Mouse (Mus musculus): Measurements from ENCODE around the gene Cyfip2. TPM values are rescaled to one million over a fixed set of nuclear protein-coding genes. Genes with fewer than 3 reads are reported as not detected.

Gene Cyfip2
- 6.5 and 7.8 TPM in 2 replicates for polyA plus RNA-seq (2015; fragmentation: Nextera tagmentation; extraction: Ambion mirVana)

DNA sequence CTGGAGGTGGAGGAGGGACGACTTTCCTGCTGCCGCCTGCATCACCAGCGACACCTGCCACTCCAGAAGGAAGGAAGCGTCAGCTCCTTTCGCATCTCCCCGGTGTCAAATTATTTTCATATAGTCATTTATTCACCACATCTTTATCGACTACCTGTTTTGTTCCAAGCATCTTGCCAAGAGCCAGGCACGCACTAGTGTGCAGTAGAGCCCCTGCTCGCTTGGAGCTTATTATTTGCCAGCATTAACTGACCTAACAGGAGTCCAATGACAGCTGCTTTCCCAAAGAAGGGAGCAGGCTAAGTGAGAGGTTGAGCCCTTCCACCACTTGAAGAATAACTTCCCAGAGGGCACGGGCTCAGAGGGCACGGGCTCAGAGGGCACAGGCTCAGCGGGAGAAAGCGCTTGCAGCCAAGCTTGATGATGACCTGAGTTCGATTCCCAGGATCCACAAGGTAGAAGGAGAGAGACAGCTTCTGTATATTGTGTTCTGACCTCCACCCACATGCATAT is at the start of gene Cyfip2:
Cyfip2 (minus strand) TSS at position 337 of the 513 bp plus-strand sequence.
- WGBS: 7% methylated on average over 14 of the region's 14 CpGs
- H3K9ac ChIP-seq: peak within 1 kb of the TSS; percentile 47
- H3K4me1 ChIP-seq: peaks cover 15% of the 10 kb centered on the region
- H3K36me3 ChIP-seq: no peaks in the 10 kb centered on the region
- H3K4me3 ChIP-seq: peak within 1 kb of the TSS; percentile 59
- 0 out of 2 replicates have a peak within 1 kb of the TSS, but pooled peaks have one; percentile 3 for H3K27ac ChIP-seq
- H3K9me3 ChIP-seq: no peaks in the 10 kb centered on the region
- peaks cover 20% of the 10 kb centered on the region for H3K27me3 ChIP-seq
- ATAC-seq (ENCODE audit: borderline replicate concordance, extremely low read depth, low FRiP score, low TSS enrichment): no peak
- H3K4me2 ChIP-seq: peak within 1 kb of the TSS; percentile 94

DNA sequence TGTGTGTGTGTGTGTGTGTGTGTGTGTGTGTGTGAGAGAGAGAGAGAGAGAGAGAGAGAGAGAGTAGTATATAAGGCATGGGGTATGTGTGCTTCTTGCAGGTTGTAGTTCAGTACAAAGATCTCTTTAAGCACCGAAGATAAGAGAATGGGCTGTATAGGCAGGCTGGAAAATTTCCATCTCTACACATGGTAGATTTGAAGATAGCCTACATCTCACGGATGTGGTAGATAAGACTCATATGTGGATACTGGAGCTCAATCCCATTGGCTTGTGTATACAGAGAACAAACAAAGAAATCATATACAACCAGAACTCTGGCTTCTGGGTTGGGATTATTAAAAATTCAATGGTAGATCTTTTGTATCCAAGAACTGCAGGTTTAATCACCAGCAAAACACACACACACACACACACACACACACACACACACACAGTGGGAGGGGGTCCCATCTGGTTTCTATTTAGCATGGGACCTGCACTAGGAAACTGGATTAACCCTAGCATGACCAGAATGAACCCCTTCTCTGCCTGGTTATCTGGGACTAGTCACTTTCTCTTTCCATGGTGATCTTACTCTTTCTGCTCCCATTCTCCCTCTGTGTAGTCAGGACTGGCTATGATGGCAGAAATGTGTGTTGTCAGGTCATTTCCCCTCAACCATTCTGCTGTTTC is 48.5 kb upstream of the Cyfip2 start:
- H3K4me1 ChIP-seq: no peaks in the 10 kb centered on the region
- no peak for ATAC-seq (ENCODE audit: borderline replicate concordance, extremely low read depth, low FRiP score, low TSS enrichment)
- 68% methylated on average over 2 of the region's 2 CpGs for WGBS
- no peaks in the 10 kb centered on the region for H3K36me3 ChIP-seq
- no peak overlapping the region for H3K4me3 ChIP-seq
- no peaks in the 10 kb centered on the region for H3K27me3 ChIP-seq
- no peaks in the 10 kb centered on the region for H3K9me3 ChIP-seq
- H3K4me2 ChIP-seq: no peak overlapping the region
- no peak overlapping the region for H3K9ac ChIP-seq
- H3K27ac ChIP-seq: no peak overlapping the region

DNA sequence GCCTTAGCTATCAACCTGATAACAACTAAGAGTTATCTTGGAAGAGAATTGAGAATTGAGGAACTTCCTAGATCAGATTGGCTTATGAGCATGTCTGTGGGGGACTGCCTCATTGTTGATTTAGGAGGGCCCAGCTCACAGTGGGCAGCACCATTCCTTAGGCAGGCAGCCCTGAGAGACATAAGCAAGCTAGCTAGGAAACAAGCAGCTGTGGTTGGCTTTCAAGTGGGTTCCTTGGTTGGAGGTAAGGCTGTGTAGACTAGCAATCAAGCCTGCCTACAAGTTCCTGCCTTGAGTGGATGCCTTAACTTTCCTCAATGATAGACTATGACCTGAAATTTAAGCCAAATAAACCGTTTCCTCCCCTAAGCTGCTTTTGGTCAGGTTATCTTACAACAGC is 45.7 kb upstream of the Cyfip2 start:
- no peak for ATAC-seq (ENCODE audit: borderline replicate concordance, extremely low read depth, low FRiP score, low TSS enrichment)
- Histone ChIP-seq H3K9ac (no peak overlapping the region), H3K36me3 (no peaks in the 10 kb centered on the region), H3K27ac (no peak overlapping the region), H3K9me3 (no peaks in the 10 kb centered on the region), H3K4me3 (no peak overlapping the region), H3K4me1 (no peaks in the 10 kb centered on the region), H3K27me3 (no peaks in the 10 kb centered on the region), H3K4me2 (no peak overlapping the region)
- 43% methylated on average over 1 of the region's 1 CpGs for WGBS

DNA sequence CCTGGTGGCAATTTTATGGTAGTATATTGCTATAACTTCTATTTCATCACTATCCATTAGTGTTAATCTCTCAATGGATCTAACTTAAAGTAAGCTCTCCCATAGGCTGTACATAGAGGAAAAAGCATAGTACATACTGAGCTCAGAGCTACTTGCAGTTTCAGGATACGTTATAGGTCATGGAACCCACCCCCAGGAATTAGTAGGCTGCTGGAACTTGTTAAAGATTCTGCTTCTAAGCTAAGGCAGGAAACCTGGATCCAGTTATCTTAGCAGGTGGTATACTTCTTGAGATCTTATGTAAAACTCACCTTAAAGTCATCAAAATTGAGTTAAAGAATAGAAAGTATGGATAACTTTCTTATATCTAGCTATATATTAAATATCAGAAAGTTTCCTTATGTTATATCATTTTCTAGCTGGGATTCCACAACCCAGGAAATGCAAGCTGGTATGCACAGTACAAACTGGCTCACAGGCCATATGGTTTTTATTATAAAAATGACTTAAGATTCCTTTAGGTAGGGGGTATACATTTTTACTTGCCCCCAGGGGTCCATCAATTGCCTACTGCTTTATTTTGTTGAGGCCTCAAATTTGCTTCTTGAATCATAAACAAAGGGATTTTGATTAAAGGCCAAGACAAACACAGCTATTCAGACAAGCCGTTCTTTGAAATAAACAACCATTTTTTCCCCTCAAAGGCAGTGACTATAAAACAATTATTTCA is 37.2 kb upstream of the Cyfip2 start:
- Histone ChIP-seq H3K9me3 (no peaks in the 10 kb centered on the region), H3K9ac (no peak overlapping the region), H3K4me1 (no peaks in the 10 kb centered on the region), H3K4me3 (no peak overlapping the region), H3K27ac (no peak overlapping the region), H3K4me2 (no peak overlapping the region), H3K27me3 (no peaks in the 10 kb centered on the region), H3K36me3 (no peaks in the 10 kb centered on the region)
- WGBS: 44% methylated on average over 2 of the region's 2 CpGs
- ATAC-seq (ENCODE audit: borderline replicate concordance, extremely low read depth, low FRiP score, low TSS enrichment): no peak

DNA sequence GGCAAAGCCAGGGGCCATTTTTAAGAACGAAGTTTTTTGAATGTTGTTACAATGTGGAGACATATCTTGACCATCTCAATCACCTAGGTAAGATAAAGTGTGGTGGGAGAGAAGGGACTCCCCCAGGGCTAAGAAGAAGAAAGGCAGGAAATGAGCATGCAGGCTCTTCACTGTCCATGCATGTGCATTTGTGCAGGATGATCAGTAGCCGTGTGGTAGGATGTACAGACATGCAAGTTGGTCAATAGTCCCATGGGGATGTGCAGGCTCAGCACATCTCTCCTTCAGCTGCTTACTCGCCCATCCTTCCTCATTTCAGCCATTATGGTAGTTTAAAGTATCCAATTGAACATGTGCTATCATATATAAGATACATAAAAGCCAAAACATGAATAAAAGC is 35.8 kb upstream of the Cyfip2 start:
- no peak for ATAC-seq (ENCODE audit: borderline replicate concordance, extremely low read depth, low FRiP score, low TSS enrichment)
- Histone ChIP-seq H3K4me1 (no peaks in the 10 kb centered on the region), H3K9ac (no peak overlapping the region), H3K9me3 (no peaks in the 10 kb centered on the region), H3K4me3 (no peak overlapping the region), H3K36me3 (no peaks in the 10 kb centered on the region), H3K27ac (no peak overlapping the region), H3K27me3 (no peaks in the 10 kb centered on the region), H3K4me2 (no peak overlapping the region)
- 74% methylated on average over 3 of the region's 3 CpGs for WGBS

DNA sequence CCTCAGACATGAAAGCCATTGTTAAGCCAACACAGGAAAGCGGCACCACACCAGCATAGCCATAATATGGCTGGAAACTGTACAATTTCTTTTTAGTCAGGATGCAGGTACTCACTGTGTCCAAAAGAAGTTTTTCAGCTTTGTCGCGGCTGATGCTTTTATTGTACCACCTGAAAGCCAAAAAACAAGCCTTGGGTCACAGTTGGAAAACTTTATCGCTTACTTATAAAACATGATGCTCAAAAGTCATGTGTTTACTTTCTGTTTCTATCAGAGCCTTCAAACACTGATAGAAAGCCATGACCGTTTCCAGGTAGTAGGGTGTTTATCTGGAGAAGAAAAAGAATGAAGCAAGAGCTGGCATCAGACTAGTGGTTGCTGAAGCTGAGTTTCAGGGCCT is 35.1 kb upstream of the Cyfip2 start:
- Histone ChIP-seq H3K9ac (no peak overlapping the region), H3K9me3 (no peaks in the 10 kb centered on the region), H3K4me1 (no peaks in the 10 kb centered on the region), H3K36me3 (no peaks in the 10 kb centered on the region), H3K27me3 (no peaks in the 10 kb centered on the region), H3K4me3 (no peak overlapping the region), H3K4me2 (no peak overlapping the region), H3K27ac (no peak overlapping the region)
- 73% methylated on average over 5 of the region's 5 CpGs for WGBS
- no peak for ATAC-seq (ENCODE audit: borderline replicate concordance, extremely low read depth, low FRiP score, low TSS enrichment)

DNA sequence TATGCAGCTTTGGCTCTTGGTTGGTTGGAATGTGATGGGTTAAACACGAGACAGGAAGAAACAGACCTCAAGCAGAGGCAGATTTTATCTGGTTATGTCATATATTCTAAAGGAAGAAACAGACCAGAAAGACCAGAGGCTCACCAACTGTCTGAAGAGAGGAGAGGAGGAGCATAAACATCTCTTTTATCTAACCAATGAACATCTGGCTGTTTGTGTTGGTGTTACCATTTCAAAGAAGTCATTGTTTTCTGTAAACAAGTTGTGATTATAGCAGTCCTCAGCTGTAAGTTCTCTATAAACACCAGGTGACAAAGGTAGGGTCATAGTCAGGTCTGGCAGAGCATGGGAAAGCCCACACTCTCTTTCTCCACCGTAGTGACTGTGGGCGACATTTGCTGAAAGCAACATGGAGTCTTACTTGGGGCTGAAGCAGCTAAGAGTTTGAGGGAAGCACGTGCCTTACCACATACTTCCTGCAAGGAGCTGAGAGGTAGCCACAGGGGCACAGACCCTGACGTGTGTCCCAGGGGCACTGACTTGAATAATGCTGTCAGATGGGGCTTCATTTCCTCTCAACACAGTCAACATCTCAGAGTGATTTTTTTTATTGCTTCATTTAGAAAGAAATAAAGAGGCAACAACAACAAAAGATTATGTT is 31.4 kb upstream of the Cyfip2 start:
- Histone ChIP-seq H3K4me3 (no peak overlapping the region), H3K9me3 (no peaks in the 10 kb centered on the region), H3K4me2 (no peak overlapping the region), H3K9ac (no peak overlapping the region), H3K36me3 (no peaks in the 10 kb centered on the region), H3K4me1 (no peaks in the 10 kb centered on the region), H3K27ac (no peak overlapping the region), H3K27me3 (no peaks in the 10 kb centered on the region)
- 26% methylated on average over 5 of the region's 5 CpGs for WGBS
- no peak for ATAC-seq (ENCODE audit: borderline replicate concordance, extremely low read depth, low FRiP score, low TSS enrichment)

DNA sequence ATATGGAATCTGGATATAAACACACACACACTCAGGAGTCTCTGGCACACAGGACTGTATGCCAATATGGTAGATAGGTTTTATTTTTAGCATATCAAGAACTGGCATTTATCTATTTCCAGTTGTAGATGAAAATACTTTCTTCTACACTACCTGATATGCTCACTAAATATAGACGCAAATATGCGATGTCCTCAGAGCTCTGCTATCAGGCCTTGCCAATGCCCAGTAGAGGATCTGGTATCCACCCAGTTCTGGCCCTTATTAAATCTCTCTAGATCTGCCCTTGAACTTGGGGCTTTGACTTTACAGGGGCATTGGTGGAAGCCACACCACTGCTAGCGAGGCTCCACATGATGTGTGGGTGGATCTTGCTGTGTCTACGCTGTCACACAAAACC is 29.3 kb upstream of the Cyfip2 start:
- Histone ChIP-seq H3K9me3 (no peaks in the 10 kb centered on the region), H3K36me3 (no peaks in the 10 kb centered on the region), H3K9ac (no peak overlapping the region), H3K27ac (no peak overlapping the region), H3K4me1 (no peaks in the 10 kb centered on the region), H3K27me3 (no peaks in the 10 kb centered on the region), H3K4me3 (no peak overlapping the region), H3K4me2 (no peak overlapping the region)
- no peak for ATAC-seq (ENCODE audit: borderline replicate concordance, extremely low read depth, low FRiP score, low TSS enrichment)
- WGBS: 81% methylated on average over 4 of the region's 4 CpGs

DNA sequence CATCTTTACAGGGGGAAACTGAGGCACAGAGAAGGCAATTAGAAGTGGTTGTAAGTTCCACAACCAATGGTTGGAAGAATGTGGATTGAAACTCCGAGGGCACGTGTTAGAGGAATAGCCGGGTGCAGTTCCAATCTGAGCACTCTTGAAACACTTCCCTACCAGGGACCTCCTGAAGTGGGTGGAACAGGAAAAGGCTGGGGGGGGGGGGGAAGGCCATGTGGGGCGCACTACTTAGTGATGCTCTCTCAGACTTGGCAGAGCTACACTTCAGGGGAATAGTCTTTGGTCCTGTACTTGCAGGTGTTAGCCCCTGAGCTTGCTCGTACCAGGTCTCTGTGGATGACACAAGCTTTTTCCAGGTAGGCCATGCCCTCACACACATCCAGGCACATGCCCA is 23.4 kb upstream of the Cyfip2 start:
- no peak overlapping the region for H3K9ac ChIP-seq
- no peaks in the 10 kb centered on the region for H3K9me3 ChIP-seq
- 66% methylated on average over 5 of the region's 5 CpGs for WGBS
- no peak for ATAC-seq (ENCODE audit: borderline replicate concordance, extremely low read depth, low FRiP score, low TSS enrichment)
- H3K27ac ChIP-seq: no peak overlapping the region
- no peaks in the 10 kb centered on the region for H3K4me1 ChIP-seq
- H3K36me3 ChIP-seq: no peaks in the 10 kb centered on the region
- H3K4me3 ChIP-seq: no peak overlapping the region
- H3K27me3 ChIP-seq: no peaks in the 10 kb centered on the region
- no peak overlapping the region for H3K4me2 ChIP-seq

DNA sequence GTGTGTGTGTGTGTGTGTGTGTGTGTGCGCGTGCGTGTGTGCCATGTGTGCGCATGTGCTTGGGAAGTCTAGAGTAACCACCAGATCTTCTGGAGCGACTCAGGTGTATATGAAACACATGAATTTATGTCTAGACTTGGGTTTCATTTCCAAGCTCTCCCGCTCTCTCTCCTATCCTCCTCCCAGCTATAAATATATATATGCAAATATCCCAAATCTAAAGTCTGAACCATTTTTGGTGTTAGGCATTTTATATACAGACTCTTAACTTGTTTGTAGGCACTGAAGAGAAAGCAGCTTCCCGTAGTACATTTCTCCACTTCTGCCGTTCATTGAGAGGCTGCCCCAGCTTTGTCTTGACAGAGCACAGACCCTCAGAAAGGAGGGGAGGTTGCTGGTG is 19.6 kb upstream of the Cyfip2 start:
- no peak for ATAC-seq (ENCODE audit: borderline replicate concordance, extremely low read depth, low FRiP score, low TSS enrichment)
- 86% methylated on average over 8 of the region's 8 CpGs for WGBS
- Histone ChIP-seq H3K9me3 (no peaks in the 10 kb centered on the region), H3K4me1 (no peaks in the 10 kb centered on the region), H3K36me3 (no peaks in the 10 kb centered on the region), H3K27ac (no peak overlapping the region), H3K9ac (no peak overlapping the region), H3K4me2 (no peak overlapping the region), H3K27me3 (no peaks in the 10 kb centered on the region), H3K4me3 (no peak overlapping the region)

DNA sequence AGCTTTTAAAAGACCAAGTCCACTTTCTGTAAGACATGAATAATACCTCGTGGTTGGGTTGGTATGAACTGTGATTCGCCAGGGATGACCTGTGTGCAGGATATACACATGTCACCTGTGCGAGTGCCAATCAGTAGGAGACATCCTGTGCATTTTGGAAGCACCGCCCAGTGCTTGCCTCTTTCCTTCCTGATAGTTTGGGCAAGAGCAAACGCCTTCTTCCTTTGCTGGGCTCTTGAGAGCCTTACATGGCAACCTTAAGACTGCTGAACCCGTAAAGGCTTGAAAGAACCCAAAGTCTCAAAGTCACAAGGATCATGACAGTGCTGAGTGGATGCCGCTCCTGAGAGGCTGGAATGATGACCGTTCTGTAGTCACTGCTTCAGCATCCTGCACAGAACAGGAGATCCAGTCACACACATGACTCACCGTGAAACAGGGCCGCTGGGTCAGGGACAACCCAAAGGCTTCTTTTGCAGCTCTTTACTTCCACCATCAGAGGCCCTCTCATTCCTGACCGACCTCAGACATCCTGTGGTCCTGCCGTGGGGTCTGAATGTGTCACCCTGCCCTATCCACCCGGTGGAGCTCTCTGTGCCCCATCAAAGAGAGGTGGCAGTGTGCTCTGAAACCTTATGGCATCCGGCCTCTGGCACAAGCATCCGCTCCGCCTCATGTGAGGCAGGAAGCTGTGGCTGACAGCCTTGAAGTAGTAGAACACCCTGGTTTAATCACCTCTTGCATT is 13.8 kb upstream of the Cyfip2 start:
- H3K9me3 ChIP-seq: no peaks in the 10 kb centered on the region
- no peak overlapping the region for H3K27ac ChIP-seq
- no peak overlapping the region for H3K9ac ChIP-seq
- no peaks in the 10 kb centered on the region for H3K4me1 ChIP-seq
- no peaks in the 10 kb centered on the region for H3K27me3 ChIP-seq
- H3K4me3 ChIP-seq: no peak overlapping the region
- ATAC-seq (ENCODE audit: borderline replicate concordance, extremely low read depth, low FRiP score, low TSS enrichment): no peak
- no peaks in the 10 kb centered on the region for H3K36me3 ChIP-seq
- H3K4me2 ChIP-seq: no peak overlapping the region
- WGBS: 79% methylated on average over 16 of the region's 16 CpGs
